Mouse (Mus musculus): ENCODE measurements around the gene Dctpp1. TPM values are rescaled to one million over a fixed set of nuclear protein-coding genes. Genes with fewer than 3 reads are reported as not detected.
A peak's percentile ranks its signal among the peaks of the same experiment; 100 is the strongest.

Dctpp1 gene
- 56.3 and 62.1 TPM in 2 replicates for polyA plus RNA-seq (2012; rRNA removed)

DNA sequence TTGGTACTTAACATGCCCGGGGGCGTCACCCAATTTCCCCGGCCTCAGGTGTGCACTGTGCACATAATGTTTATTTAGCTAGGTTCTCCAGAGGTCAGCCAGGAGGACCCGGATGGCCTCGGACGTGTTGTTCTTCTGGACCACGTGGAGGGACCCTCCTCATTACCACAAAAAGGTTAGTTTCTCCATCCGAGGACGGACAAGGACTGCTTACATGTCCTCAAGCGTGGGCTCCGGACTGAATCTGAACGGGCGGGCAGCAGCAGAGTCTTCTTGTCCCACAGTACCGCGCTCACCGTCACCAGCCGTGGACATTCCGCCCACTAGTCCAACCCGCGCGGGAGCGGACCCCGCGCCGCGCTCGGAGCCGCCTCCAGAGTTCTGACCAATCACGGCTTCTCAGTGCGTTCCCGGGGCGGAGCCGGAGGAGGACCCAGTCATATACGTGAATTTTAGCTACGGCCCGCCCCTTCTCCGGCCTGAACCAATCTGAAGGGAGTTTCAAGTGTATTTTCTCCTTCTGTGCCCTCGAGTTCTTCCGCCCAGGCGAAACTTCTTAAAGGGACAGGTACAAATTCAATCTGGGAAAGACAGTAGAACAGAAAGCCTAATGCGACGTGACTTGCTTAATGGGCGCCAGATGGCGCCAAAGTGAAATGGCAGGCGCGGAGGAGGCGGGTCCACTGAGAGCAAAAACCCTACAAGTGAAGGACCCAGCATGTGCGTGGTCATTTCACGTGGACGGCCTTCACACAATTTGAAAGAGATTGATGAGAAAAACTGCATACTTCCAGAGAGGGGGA, at the start of gene Dctpp1:
Dctpp1 (minus strand) TSS at position 401 of the 803 bp plus-strand sequence.
- Histone ChIP-seq H3K4me1 (ENCODE audit: control insufficient read depth, insufficient read depth, insufficient read length, low read length) (peaks cover 9% of the 10 kb centered on the region; the same call in 1 of the 2 replicates), H3K36me3 (ENCODE audit: control insufficient read depth, insufficient read depth, low read length) (no peaks in the 10 kb centered on the region), H3K27me3 (ENCODE audit: control insufficient read depth, insufficient read depth, low read length) (no peaks in the 10 kb centered on the region), H3K27ac (ENCODE audit: insufficient read depth, low read depth, low read length) (peak within 1 kb of the TSS; percentile 12; the same call in 1 of the 2 replicates), H3K4me3 (ENCODE audit: low read depth, low read length) (peak within 1 kb of the TSS; percentile 97)
- peak; percentile 71; the same call in 1 of the 2 replicates for TF ChIP-seq POLR2A (IDR thresholded peaks at IDR 0.05; ENCODE audit: low read depth, low read length)
- TF ChIP-seq CTCF (IDR thresholded peaks at IDR 0.05; ENCODE audit: extremely low read depth, insufficient read length, insufficient replicate concordance, low read depth, low read length) = peak; percentile 91
- under 1% methylated on average over 50 of the region's 50 CpGs for WGBS

DNA sequence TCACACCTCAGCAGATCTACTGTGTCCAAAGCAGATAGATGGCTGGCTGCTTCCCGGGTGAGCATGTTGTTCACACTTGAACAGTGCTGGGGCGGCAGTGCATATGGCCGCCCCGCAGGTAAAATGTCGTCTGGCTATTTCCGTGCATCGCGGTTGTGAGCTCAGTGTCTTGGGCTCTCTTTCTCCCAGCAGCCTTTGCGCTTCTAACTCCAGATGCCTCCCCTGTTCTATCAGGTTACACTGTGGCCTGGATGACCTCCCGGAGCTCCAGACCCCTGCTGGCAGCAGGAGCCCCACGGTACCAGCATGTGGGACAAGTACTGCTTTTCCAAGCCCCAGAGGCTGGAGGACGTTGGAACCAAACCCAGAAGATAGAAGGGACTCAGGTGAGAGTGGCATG, 49.4 kb upstream of the Dctpp1 start:
- no peaks in the 10 kb centered on the region for H3K36me3 ChIP-seq (ENCODE audit: control insufficient read depth, insufficient read depth, low read length)
- WGBS = 74% methylated on average over 12 of the region's 12 CpGs
- no peaks in the 10 kb centered on the region for H3K4me1 ChIP-seq (ENCODE audit: control insufficient read depth, insufficient read depth, insufficient read length, low read length)
- TF ChIP-seq CTCF (IDR thresholded peaks at IDR 0.05; ENCODE audit: extremely low read depth, insufficient read length, insufficient replicate concordance, low read depth, low read length) = no peak
- TF ChIP-seq POLR2A (IDR thresholded peaks at IDR 0.05; ENCODE audit: low read depth, low read length) = no peak
- H3K4me3 ChIP-seq (ENCODE audit: low read depth, low read length) = no peak overlapping the region
- H3K27ac ChIP-seq (ENCODE audit: insufficient read depth, low read depth, low read length) = no peak overlapping the region
- no peaks in the 10 kb centered on the region for H3K27me3 ChIP-seq (ENCODE audit: control insufficient read depth, insufficient read depth, low read length)

DNA sequence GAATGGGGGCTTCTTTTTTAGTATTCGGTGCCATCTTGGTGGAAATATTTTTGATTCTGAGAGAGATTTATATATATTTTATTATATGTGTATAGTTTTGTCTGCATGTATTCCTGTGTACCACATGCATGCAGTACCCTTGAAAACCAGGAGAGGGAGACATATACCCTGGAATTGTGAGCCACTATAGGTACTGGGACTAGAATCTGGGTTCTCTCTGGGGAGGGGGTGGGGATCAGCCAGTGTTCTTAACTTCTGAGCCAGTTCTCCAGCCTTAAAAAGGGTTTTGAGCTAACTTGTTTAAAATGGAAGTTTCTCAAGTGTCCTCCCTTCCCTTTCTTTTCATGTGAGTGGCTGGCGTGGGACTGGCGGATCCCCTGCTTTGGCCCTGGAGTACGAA, 48.4 kb upstream of the Dctpp1 start:
- TF ChIP-seq CTCF (IDR thresholded peaks at IDR 0.05; ENCODE audit: extremely low read depth, insufficient read length, insufficient replicate concordance, low read depth, low read length) = 0 out of 2 replicates have a peak, but pooled peaks have one; percentile 13
- no peak for TF ChIP-seq POLR2A (IDR thresholded peaks at IDR 0.05; ENCODE audit: low read depth, low read length)
- Histone ChIP-seq H3K27me3 (ENCODE audit: control insufficient read depth, insufficient read depth, low read length) (no peaks in the 10 kb centered on the region), H3K4me1 (ENCODE audit: control insufficient read depth, insufficient read depth, insufficient read length, low read length) (no peaks in the 10 kb centered on the region), H3K27ac (ENCODE audit: insufficient read depth, low read depth, low read length) (no peak overlapping the region), H3K36me3 (ENCODE audit: control insufficient read depth, insufficient read depth, low read length) (no peaks in the 10 kb centered on the region), H3K4me3 (ENCODE audit: low read depth, low read length) (no peak overlapping the region)
- 73% methylated on average over 4 of the region's 4 CpGs for WGBS

DNA sequence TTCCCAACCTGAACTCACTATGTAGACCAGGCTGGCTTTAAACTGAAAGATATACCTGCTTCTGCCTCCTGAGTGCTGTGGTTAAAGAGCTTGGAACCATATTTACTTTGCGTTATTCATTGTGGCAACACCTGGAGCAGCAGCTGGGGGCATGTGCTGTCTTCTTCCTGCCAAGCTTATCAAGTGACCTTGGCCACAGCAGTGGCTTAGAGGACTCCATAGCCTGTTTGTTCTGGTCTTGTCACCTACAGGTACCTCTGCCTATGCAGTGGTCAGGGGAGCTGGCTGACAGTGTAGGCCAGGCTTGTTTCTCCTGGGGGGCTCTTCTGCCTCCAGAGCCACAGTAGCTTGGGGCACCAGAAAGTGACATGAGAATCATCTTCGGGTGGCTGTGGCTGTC, 47.9 kb upstream of the Dctpp1 start:
- no peak overlapping the region for H3K27ac ChIP-seq (ENCODE audit: insufficient read depth, low read depth, low read length)
- no peak for TF ChIP-seq CTCF (IDR thresholded peaks at IDR 0.05; ENCODE audit: extremely low read depth, insufficient read length, insufficient replicate concordance, low read depth, low read length)
- no peak for TF ChIP-seq POLR2A (IDR thresholded peaks at IDR 0.05; ENCODE audit: low read depth, low read length)

DNA sequence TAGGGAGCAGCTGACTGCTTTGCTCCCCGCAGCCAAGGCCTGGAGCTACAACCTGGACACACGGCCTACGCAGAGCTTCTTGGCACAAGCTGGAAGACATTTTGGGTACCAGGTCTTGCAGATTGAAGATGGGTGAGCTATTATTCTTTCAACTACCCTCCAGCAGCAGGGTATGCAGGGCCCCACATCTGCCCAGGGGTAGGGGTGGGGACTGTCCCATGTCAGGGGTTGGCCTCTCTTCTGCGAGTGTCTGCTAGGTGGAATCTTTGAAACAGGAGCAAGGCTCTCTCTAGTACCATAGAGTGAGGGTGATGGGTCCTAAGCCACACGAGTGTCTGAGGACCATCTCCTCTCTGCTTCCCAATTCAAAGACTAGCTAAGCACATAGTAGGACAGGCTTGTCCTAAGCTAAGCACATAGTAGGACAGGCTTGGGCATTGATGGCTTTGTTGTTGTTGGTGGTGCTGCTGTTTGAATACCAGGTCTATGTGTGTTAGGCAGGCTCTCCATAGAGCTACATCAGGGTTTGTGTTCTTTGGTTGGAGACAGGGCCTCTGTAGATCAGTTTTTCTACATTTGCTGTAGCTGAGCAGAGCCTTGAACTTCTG, 37.2 kb upstream of the Dctpp1 start:
- no peak overlapping the region for H3K27ac ChIP-seq (ENCODE audit: insufficient read depth, low read depth, low read length)
- TF ChIP-seq POLR2A (IDR thresholded peaks at IDR 0.05; ENCODE audit: low read depth, low read length) (no peak), CTCF (IDR thresholded peaks at IDR 0.05; ENCODE audit: extremely low read depth, insufficient read length, insufficient replicate concordance, low read depth, low read length) (no peak)
- H3K36me3 ChIP-seq (ENCODE audit: control insufficient read depth, insufficient read depth, low read length) = no peaks in the 10 kb centered on the region
- no peaks in the 10 kb centered on the region for H3K27me3 ChIP-seq (ENCODE audit: control insufficient read depth, insufficient read depth, low read length)
- 92% methylated on average over 5 of the region's 5 CpGs for WGBS
- H3K4me3 ChIP-seq (ENCODE audit: low read depth, low read length) = peak overlapping the region; percentile 43; the same call in 1 of the 2 replicates
- no peaks in the 10 kb centered on the region for H3K4me1 ChIP-seq (ENCODE audit: control insufficient read depth, insufficient read depth, insufficient read length, low read length)

More for the DNA sequence above, 47.9 kb upstream of the Dctpp1 start:
- H3K36me3 ChIP-seq (ENCODE audit: control insufficient read depth, insufficient read depth, low read length) = no peaks in the 10 kb centered on the region
- H3K27me3 ChIP-seq (ENCODE audit: control insufficient read depth, insufficient read depth, low read length) = no peaks in the 10 kb centered on the region
- 49% methylated on average over 2 of the region's 2 CpGs for WGBS
- no peak overlapping the region for H3K4me3 ChIP-seq (ENCODE audit: low read depth, low read length)
- no peaks in the 10 kb centered on the region for H3K4me1 ChIP-seq (ENCODE audit: control insufficient read depth, insufficient read depth, insufficient read length, low read length)

DNA sequence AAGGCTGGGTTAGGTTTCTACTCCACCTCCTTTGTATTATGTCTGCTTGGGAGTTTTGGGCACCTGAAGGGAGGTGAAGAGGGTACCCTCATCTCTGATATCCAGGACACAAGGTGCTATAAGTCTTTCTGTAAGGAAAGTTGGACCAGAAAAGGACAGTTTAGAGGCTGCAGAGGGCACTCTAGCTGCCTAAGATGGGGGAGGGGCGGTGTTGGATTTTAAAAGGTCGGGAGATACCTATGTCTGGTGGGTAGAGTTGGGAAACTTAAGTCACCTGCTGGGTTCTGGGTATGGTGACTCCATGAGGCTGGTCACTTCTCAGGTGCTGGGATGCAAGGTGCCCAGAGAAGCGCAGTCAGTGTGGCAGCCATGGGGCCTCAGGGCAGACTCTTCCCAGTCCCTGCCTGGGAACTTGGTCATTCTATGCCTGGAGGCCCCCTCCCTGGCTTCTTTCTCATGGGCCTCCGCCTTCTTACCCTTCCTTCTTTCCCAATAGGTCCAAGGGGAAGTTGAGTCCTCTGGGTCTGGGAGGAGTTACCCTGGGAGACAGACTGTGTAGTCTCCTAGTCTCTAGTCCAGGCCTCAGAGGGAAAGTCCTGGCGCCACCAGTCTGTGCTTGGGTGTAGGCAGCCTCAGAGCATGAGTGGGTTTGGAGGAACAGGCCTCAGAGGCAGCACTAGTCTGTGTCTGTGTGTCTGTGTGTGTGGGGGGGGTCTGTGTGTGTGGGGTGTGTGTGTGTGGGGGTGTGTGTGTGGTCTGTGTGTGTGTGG, 36.5 kb upstream of the Dctpp1 start:
- Histone ChIP-seq H3K27me3 (ENCODE audit: control insufficient read depth, insufficient read depth, low read length) (no peaks in the 10 kb centered on the region), H3K4me1 (ENCODE audit: control insufficient read depth, insufficient read depth, insufficient read length, low read length) (no peaks in the 10 kb centered on the region), H3K36me3 (ENCODE audit: control insufficient read depth, insufficient read depth, low read length) (no peaks in the 10 kb centered on the region), H3K27ac (ENCODE audit: insufficient read depth, low read depth, low read length) (peak overlapping the region; percentile 35; the same call in 1 of the 2 replicates), H3K4me3 (ENCODE audit: low read depth, low read length) (peak overlapping the region; percentile 57)
- 88% methylated on average over 5 of the region's 5 CpGs for WGBS
- TF ChIP-seq CTCF (IDR thresholded peaks at IDR 0.05; ENCODE audit: extremely low read depth, insufficient read length, insufficient replicate concordance, low read depth, low read length) (no peak), POLR2A (IDR thresholded peaks at IDR 0.05; ENCODE audit: low read depth, low read length) (no peak)
